Mouse (Mus musculus) heart, postnatal 0 days (tissue): ENCODE results near the gene Cacna1e. TPM values are rescaled to one million over a fixed set of nuclear protein-coding genes. Genes with fewer than 3 reads are reported as not detected.

Experiments used
- ATAC-seq: fragments of 200-750 bp; cut with Nextera tagmentation; 2 replicates; pipeline ENCODE4 v1.8.0; 2017; ENCODE audit warnings: low read depth, moderate number of reproducible peaks, moderate library complexity; ENCODE audit not compliant: insufficient read depth
- DNase-seq: peaks from one replicate; pipeline ENCODE4 v3.0.0-alpha.2; 2016; ENCODE audit warnings: low spot score
- H3K27ac ChIP-seq: fragments of 300-500 bp; sonication (generic); 2 replicates; pipeline ENCODE4 v1.5.1; 2014; ENCODE audit warnings: low read depth, mild to moderate bottlenecking
- H3K27me3 ChIP-seq: fragments of 300-500 bp; sonication (generic); 2 replicates; pipeline ENCODE4 v1.6.1; 2014; ENCODE audit warnings: low read length, mixed read lengths; ENCODE audit not compliant: control insufficient read depth, insufficient read depth
- H3K36me3 ChIP-seq: fragments of 300-500 bp; sonication (generic); replicated peaks from 2 replicates; pipeline ENCODE4 v1.6.1; 2014; ENCODE audit warnings: low read length, mixed read lengths; ENCODE audit not compliant: control insufficient read depth, insufficient read depth
- H3K4me1 ChIP-seq: fragments of 300-500 bp; sonication (generic); 2 replicates; pipeline ENCODE4 v1.6.1; 2014; ENCODE audit warnings: antibody characterized with exemption; ENCODE audit not compliant: control insufficient read depth, insufficient read depth
- H3K4me2 ChIP-seq: fragments of 300-500 bp; sonication (generic); 2 replicates; pipeline ENCODE4 v1.6.1; 2014; ENCODE audit warnings: low read depth, mild to moderate bottlenecking, low read length, moderate library complexity
- H3K4me3 ChIP-seq: fragments of 300-500 bp; sonication (generic); 2 replicates; pipeline ENCODE4 v1.5.1; 2014; ENCODE audit warnings: low read depth, low read length
- H3K9ac ChIP-seq: fragments of 300-500 bp; sonication (generic); replicated peaks from 2 replicates; pipeline ENCODE4 v1.6.1; 2014; ENCODE audit warnings: low read depth, low read length, mixed read lengths
- H3K9me3 ChIP-seq: fragments of 300-500 bp; sonication (generic); replicated peaks from 2 replicates; pipeline ENCODE4 v1.6.1; 2016; ENCODE audit warnings: low read length; ENCODE audit not compliant: control insufficient read depth
- CTCF ChIP-seq: IDR thresholded peaks from 2 replicates; pipeline ENCODE4 v1.5.1; 2016; ENCODE audit warnings: antibody characterized with exemption, control low read depth, low read depth
- EP300 ChIP-seq: IDR thresholded peaks from 2 replicates; pipeline ENCODE4 v1.6.1; 2016; ENCODE audit warnings: antibody characterized with exemption, low read depth
- WGBS: fragments of 180-500 bp; shearing (Covaris S2); extraction: QIAGEN DNeasy Blood & Tissue Kit; methylation state at CpG from one replicate; pipeline ENCODE4 v1.1.7; 2014; 5-methylcytosine and 5-hydroxymethylcytosine counted together
- polyA plus RNA-seq: library from polyadenylated mRNA; unstranded; fragments of >200 nt; fragmentation: Nextera tagmentation; extraction: Ambion mirVana; gene quantifications from 2 replicates; pipeline ENCODE4 v1.2.1, GENCODE M21; 2015
- total RNA-seq: library from RNA; depleted of rRNA; stranded (reverse); fragments of >200 nt; gene quantifications from 2 replicates; pipeline ENCODE4 v1.2.3, GENCODE M21; 2014; ENCODE audit warnings: low replicate concordance

The Cacna1e gene
- total and polyA plus RNA-seq, 2 experiments from 2014 or later, result 0.04 to 0.08 TPM

- Histone ChIP-seq H3K27me3 (no peaks in the 10 kb centered on the region), H3K9ac (no peak overlapping the region), H3K27ac (no peak overlapping the region), H3K4me3 (no peak overlapping the region), H3K4me2 (no peak overlapping the region), H3K36me3 (no peaks in the 10 kb centered on the region), H3K4me1 (0 out of 2 replicates have a peak, but pooled peaks cover 7% of the 10 kb centered on the region), H3K9me3 (no peaks in the 10 kb centered on the region)
- no peak for TF ChIP-seq EP300
- no peak for TF ChIP-seq CTCF
- ATAC-seq (no peak), DNase-seq (no peak)
- 68% methylated on average over 1 of the region's 1 CpGs for WGBS
Observed at GRCm38 (mm10) chr1:154805742-154806141, 78.6 kb downstream of the Cacna1e start.

GRCm38 (mm10) chr1:154805038-154805437 is 79.3 kb downstream of the Cacna1e start:
- WGBS, result 88% methylated on average over 3 of the region's 3 CpGs
- no peak for DNase-seq
- ATAC-seq, result no peak
- Histone ChIP-seq H3K27ac (no peak overlapping the region), H3K4me3 (no peak overlapping the region), H3K9me3 (no peaks in the 10 kb centered on the region), H3K4me2 (no peak overlapping the region), H3K9ac (no peak overlapping the region), H3K36me3 (no peaks in the 10 kb centered on the region), H3K27me3 (no peaks in the 10 kb centered on the region), H3K4me1 (0 out of 2 replicates have a peak, but pooled peaks cover 7% of the 10 kb centered on the region)
- TF ChIP-seq CTCF (no peak), EP300 (no peak)

- no peak overlapping the region for H3K9ac ChIP-seq
- DNase-seq (peak; percentile 24), ATAC-seq (no peak)
- 0 out of 2 replicates have a peak, but pooled peaks cover 7% of the 10 kb centered on the region for H3K4me1 ChIP-seq
- 28% methylated on average over 5 of the region's 5 CpGs for WGBS
- H3K4me3 ChIP-seq, result no peak overlapping the region
- TF ChIP-seq CTCF (no peak), EP300 (no peak)
- no peaks in the 10 kb centered on the region for H3K9me3 ChIP-seq
- H3K27me3 ChIP-seq, result no peaks in the 10 kb centered on the region
- H3K36me3 ChIP-seq, result no peaks in the 10 kb centered on the region
- H3K27ac ChIP-seq, result no peak overlapping the region
- H3K4me2 ChIP-seq, result no peak overlapping the region
Observed at GRCm38 (mm10) chr1:154802301-154802904, 81.9 kb downstream of the Cacna1e start.

- 70% methylated on average over 27 of the region's 31 CpGs for WGBS
- H3K4me3 ChIP-seq, result no peak overlapping the region
- no peak overlapping the region for H3K9ac ChIP-seq
- TF ChIP-seq EP300 (no peak), CTCF (no peak)
- ATAC-seq, result no peak
- no peak for DNase-seq
- H3K9me3 ChIP-seq, result no peaks in the 10 kb centered on the region
- no peak overlapping the region for H3K27ac ChIP-seq
- H3K4me2 ChIP-seq, result no peak overlapping the region
- H3K4me1 ChIP-seq, result 0 out of 2 replicates have a peak, but pooled peaks cover 7% of the 10 kb centered on the region
- no peaks in the 10 kb centered on the region for H3K27me3 ChIP-seq
- H3K36me3 ChIP-seq, result no peaks in the 10 kb centered on the region
Observed at GRCm38 (mm10) chr1:154799257-154799656, 85.0 kb downstream of the Cacna1e start.

- no peaks in the 10 kb centered on the region for H3K36me3 ChIP-seq
- no peak for TF ChIP-seq EP300
- TF ChIP-seq CTCF, result no peak
- H3K27ac ChIP-seq, result no peak overlapping the region
- no peaks in the 10 kb centered on the region for H3K27me3 ChIP-seq
- no peaks in the 10 kb centered on the region for H3K9me3 ChIP-seq
- H3K4me3 ChIP-seq, result no peak overlapping the region
- no peak overlapping the region for H3K9ac ChIP-seq
- ATAC-seq (no peak), DNase-seq (no peak)
- H3K4me2 ChIP-seq, result no peak overlapping the region
- WGBS, result 54% methylated on average over 2 of the region's 2 CpGs
- 0 out of 2 replicates have a peak, but pooled peaks cover 7% of the 10 kb centered on the region for H3K4me1 ChIP-seq
Observed at GRCm38 (mm10) chr1:154798771-154799170, 85.5 kb downstream of the Cacna1e start.

- Histone ChIP-seq H3K36me3 (no peaks in the 10 kb centered on the region), H3K27ac (no peak overlapping the region), H3K4me3 (no peak overlapping the region), H3K4me2 (no peak overlapping the region), H3K27me3 (no peaks in the 10 kb centered on the region), H3K9me3 (no peaks in the 10 kb centered on the region), H3K9ac (no peak overlapping the region), H3K4me1 (no peaks in the 10 kb centered on the region)
- DNase-seq (no peak), ATAC-seq (no peak)
- no peak for TF ChIP-seq EP300
- TF ChIP-seq CTCF, result peak; percentile 46
- 56% methylated on average over 2 of the region's 2 CpGs for WGBS
Observed at GRCm38 (mm10) chr1:154796685-154797084, 87.6 kb downstream of the Cacna1e start.
